Mouse (Mus musculus): ENCODE data around the gene Gmds.

Gene Gmds

DNA sequence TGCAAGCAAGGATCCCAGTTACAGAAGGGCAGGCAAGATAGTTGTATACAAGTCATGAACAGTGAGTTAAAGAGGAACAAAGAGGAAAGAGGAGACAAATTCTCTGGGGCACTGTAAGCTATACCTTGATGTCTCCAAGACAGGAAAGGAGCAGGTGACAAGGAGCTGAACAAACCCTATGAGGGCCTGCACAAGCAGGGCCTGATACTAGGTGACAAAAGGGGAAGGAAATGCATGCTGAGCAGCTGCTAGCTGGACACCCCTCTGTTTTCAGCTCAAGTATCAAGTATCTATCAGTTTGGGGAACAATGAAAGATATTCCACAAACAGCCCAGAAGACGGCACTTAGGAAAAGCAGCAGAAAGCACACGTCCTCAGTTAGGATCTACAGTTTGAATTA is 193.4 kb downstream of the Gmds start:
- DNase-seq, result no peak

DNA sequence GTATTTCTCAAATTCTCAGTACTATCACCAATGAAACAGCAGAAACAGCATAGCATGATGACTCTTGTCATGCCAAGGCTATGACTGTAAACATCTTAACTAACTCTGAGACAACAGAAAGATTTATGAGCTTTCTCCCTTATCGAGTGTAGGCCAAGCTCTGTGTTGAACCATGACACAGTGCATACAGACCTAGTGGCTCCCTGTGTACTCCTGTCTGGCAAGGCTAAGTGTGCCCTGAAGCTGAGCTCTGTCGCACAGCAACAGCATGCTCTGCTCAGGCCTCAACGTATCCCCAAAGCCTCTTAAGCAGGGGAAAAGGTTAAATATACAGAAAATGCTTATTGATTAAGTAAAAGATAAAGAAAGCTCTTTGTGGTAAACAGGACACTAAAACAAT is 194.9 kb downstream of the Gmds start:
- no peak for DNase-seq

DNA sequence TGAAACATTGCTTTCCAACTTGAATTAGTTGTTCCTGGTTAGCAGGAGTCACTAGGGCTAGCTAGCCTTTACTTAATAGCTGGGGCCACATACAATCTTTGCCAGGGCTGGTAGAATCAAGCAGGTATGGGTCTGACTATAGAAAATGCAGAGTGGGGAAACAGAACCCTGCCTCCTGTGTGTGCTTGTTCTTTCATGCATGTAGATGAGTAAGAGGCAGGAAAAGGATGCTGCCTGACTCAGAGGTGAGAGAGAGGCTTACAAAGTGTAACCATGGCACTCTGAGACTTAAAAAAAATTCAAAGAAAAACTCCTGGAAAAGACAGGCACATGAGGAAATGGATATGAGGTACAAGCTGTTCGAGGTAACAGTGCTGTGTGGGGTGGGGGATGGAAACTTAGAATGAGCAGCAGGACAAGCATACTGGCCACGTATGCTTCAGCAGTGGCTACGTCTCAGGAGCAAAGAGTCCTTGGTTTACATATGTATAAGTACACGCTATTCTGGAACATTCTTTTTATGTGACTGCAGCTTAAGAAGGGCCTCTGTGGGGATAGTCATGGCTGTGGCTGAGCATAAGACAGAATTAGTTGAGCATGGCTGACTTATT is 203.8 kb downstream of the Gmds start:
- no peak for DNase-seq

DNA sequence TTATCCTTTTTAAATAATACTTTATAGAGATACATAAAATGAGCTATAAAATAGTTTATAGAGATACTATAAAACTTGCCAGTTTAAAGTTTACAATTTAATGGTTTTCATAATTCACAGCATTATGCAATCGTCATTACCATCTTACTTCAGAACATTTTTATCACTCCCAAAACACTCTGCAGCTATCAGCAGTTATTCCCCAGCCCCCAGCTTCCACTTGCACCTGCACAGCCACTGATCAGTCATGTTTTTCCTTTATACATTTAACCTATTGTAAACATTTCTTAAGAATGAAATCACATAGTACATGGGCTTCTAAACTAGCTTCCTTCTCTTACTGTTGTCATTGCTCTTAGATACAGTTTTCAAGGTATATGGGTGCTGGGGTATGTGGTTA is 208.6 kb downstream of the Gmds start:
- DNase-seq, result no peak

DNA sequence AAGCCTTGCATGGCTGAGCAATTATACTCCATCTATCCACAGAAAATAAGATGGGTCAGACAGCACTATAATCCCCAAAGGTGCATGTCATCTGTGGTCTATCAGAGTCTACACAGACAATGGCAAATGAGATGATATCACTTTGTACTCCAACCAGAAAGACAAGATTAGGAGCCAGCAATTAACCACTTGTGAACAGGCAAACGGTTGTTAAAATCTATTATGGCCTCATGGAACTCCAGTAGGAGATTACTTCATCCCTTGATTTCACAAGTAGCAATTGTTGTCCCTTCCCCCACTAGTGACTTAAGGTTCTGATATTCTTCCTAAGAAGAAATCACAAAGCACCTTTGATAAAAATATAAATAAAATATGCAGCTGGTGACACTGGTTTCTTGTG is 220.2 kb downstream of the Gmds start:
- no peak for DNase-seq

DNA sequence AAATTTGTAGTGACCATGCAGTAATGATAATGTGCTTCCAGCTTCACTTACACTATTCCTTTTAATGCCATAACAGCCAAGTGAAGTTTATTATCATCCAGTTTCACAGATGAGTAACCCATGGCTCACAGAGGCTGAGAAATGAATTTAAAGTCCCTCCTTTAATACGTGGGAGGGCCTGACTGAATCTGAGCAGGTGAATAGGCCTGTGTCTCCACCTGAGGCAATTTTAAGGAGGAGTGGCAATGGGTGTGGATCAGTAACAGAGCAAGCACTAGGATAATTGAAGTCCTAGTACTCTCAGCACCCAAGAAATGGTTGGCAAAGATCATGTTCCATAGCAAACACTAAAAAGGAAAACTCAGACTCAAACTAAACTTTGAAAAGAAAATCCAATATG is 223.1 kb downstream of the Gmds start:
- no peak for DNase-seq

DNA sequence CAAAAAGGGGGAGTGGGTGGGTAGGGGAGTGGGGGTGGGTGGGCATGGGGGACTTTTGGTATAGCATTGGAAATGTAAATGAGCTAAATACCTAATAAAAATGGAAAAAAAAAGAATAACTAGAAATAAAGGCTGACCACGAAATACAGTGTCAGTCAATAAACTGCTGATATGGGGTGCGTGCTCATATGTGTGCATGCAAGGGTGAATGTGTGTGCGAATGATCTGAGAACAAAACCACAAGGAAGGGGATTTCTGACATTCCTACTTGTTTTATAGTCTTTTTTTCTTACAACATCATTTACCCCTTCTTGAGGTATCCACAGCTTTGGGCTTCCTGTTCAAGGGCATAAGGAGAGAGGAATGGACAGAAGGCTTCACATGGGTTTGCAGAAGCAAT is 224.7 kb downstream of the Gmds start:
- no peak for DNase-seq

DNA sequence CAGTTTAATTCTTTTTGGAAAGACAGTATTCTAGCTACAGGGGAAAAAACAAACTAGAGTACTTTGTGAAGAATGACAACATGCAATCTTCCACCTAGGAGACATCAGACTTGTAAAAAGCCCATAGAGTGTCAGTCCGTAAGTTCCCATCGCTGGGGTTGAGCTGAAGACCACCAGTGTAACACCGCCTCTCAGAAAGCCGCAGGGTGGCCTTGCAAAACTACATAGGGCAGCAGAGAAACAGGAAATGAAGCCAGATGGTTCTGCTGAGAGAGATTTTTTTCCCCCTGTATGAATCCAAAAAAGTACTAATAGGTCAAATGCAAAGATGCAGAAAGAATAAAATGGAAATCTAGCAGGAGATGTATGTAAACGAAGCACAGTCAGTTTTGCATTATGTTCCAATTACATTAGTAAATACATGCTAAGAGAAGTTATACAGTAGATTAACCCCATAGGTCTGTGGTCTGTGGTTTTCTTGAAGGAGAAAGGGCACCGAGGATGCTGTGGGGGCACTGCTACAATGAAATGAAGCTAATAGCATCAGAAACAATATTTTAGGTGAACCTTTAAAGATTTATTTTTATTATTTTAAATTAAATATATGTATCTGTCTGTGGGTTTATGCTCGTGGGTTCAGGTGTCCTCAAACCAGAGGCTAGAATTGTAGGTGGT is 250.1 kb downstream of the Gmds start:
- DNase-seq, result peak; percentile 54

DNA sequence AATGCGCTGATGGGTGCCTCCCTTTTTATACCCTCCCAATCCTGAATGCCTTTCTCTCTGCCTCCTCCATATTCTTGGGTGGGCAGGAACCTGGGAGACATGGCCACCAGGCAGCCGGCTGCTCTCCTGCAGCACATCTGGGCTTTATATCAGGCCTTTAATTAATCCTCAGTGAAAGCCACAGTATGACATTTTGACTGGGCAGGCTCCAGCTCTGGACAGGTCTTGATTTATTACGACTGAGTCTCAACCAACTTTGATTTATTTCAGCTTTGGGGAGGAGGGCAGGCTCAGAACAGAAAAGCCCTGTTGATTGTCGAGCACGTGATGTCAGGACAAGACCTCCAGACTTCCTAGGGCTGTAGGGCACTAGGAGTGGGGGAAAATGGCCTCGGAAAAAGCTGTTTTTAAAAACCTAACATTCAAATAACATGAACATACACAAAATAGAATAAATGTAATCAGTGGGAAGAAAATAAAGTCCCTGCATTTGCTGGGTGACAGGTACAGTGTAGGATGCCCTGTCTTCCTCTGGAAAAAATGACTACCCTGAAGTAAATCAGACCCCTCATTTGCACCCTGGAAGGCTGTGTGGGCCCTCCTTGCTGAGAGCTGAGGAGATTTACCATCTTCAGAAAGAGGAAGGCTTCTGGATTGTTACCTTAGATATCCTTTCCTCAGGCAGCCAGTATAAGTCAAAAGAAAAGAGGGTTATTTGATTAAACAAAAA is 257.9 kb downstream of the Gmds start:
- DNase-seq, result peak; percentile 67

DNA sequence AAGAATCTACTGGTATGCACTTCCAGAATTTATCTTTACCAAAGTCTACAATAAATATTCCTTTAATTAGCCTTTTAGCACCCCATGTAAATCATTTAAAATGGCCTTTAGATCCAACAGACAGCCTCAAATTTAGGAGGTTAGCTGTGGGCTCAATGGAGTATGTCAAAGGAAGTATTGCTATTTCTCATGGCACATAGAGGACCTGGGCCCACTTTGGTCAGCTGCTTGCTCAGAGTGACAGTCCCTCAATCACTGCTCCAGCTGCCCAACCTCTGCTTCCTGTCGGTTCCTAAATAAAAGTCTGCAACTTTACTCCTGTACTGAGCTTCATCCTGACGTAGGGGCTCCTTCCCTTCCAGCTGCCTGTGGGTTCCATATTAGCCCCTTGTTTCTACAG is 264.9 kb downstream of the Gmds start:
- DNase-seq, result no peak

DNA sequence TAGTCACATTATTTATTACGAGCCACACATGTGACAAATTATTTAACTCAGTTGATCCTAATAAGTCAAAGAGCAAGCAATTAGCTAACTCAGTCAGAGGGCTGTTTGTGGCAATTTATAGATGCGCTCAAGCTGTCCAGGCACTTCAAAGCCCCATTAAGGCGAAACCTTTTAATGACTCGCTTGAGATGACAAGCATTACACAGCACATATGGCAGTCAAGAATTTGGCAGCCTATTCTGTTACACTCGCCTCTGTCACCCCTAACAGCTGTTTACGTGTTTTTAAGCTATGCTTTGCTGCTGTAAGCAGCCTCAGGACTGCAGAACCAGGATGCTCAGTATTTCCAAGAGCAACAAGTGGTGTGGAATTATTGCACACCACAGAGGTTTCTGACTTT is 283.2 kb downstream of the Gmds start:
- peak; percentile 56 for DNase-seq

DNA sequence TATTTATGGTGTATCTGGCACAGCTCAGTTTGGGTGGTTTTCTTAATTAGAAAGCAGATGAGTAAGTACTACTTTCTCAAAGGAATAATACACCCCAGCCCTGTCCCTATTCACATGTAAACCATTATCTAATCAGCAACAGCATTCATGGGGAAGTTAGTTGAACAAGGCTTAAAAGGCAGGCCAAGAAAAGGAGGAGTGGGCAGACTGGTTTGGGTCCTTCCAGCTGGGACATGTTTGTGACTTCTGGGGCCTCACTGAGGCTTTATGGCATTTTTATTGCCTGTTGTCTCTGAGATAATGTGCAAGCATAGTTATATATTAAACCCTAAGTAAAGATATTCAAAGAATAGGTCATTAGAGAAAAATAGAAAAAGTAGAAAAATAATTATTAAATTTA is 285.0 kb downstream of the Gmds start:
- no peak for DNase-seq

DNA sequence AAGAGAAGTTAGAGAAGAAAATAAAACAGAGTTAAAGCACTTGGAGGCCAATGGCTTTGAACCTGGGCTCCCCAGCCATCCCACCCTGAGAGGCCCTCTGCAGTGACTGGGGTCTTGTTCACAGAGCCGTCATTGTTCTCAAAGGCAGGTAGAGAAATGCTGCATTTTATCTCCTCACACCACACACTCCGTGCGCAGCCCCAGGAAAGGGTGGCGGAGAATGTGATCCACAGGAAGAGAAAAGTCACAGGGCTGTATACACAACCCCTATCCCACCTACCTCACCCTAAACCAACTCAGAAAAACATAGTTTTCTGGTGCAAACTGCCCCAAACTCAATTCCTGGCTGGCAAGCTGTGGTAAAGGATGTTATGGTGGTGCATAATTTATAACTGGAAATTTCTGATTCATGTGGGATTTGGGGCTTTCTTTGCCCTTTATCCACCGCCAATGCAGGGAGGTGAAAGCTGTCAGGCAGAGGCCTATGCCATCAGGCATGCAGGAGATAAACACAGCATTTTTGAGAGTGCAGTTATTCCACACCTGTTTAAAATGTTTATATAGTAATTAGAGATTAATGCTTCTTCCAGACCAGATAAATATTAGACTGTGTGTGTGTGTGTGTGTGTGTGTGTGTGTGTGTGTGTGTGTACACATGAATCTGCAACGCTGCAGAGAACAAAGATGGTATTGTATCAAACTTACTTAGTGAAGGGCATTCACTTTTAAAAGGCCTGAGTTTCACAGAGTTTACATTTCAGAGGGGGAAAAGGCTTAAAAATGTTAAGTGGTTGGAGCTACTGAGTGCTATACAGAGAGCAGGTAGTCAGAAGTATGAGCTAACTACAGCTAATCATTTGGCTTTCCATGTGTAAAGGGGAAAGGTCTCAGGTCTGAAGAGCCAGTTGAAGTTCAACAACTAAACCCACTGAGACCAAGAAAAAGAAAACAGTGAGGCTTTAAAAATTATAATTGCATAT is 290.3 kb downstream of the Gmds start:
- peak; percentile 34 for DNase-seq

DNA sequence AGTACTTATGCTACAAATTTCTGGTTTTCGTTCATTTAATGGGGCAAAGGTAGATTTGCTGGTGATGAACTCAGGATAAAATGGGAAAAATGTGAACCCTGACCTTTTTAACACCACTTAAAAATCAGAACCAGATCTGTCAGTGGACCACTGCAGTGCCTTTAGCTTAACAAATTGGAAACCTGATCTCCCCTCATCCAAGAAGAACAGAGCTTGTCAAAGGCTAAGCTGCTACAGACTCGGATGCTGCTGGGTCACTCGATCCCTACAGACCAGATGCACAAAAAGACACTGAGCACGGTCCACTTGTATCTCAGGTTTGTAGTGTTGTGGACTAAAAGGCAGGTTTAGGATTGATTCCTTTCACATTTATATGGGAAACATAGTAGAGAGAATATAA is 291.6 kb downstream of the Gmds start:
- peak; percentile 51 for DNase-seq

DNA sequence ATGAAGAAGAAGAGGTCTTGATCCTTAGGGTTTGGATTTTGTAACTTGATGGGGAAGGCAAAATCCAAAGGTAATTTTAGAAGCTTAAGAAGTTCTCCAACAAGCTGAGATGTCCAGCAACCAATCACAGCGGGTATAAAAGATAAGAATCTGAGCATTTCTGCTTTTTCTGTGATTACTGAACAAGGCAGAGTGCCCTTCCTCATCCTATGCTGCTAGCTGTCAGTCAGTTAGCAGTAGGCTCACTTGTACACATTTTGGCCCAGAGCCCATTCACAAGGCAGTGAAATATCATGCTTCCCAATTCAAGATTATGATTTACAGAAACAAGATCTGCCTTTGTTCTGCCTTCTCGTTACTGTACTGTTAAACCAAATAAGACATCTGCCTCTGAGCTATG is 295.8 kb downstream of the Gmds start:
- no peak for DNase-seq

DNA sequence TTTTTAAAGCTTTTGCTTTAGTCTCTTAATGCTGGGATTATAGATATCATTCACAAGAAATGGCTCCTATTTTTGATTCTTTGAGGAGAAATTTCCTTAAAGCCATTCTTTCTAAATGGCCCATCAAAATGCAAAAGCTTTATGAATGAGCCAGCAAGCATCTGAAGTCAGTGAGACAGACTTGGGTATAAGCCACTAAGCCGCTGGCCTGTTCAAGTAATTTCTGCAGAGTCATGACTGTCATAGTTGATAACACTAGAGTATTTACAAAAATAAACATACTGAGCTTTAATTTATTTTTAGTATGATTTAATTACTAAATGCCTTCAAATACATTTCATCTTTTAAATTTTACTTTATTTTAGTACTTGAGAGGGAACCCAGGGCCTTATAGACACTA is 297.7 kb downstream of the Gmds start:
- no peak for DNase-seq

DNA sequence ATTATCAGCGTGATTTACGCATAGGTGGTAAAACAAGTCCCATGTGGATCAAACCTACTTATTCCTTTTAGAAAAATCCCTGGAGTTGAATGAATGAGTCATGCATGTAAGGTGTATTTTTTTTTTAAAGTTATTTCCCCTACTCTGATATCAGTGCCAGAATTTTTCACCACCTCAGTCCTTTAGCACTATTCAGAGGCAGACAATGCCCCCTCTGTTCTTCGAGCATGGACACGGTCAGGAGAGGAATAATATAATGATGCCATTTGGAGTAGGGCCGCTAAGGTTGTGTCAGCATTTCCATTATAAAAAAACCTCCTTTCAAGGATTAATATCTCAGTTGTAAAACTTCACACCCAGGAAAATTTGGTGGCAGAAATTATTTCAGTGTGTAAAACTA is 301.6 kb downstream of the Gmds start:
- no peak for DNase-seq

DNA sequence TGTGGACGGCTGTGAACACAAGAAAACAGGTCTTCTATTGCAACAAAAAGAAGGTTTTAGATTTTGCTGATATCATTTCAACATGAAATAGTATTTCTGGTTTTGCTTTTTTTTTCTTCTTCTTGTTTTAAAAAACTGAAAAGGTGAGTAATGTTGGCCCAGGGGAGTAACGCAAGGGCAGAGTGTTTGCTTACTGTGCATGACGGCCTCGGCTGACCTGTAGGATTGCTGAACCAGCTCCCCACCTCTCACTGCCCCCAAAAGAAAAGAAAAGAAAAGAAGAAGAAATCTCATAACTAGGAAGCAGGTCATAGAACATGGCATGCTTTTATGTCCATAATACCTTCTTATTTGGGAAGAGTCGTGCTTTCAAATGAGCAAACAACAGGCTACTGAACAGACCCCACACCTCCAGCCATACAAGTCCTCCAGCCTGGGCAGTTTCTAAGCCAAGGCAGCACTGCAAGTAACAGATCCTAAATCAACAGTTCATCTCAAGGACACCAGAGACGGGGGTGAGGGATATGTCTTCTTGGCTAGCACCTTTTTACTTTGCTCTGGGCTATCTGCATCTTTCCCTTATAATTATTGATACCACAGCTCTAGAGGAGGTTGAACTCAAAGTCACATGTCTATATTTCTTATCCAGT is 303.6 kb downstream of the Gmds start:
- DNase-seq, result no peak

DNA sequence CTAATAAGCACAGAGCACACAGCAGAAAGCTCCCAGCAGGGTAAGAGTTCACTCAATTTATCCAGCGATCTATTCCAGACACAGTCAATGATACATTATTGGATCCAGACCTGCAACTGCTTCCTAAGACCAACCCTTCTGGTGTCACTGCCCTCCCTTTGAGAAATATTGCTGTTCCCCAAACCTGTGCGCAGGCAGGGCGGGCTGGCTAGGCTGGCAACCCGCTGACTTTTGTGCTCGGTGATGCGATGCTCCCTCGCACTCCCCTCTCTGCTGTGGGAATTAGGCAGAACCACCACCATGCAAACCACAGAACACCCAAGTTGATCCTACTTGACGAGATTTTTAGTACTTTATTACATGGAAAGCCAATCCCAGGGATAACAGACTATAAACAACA is 304.4 kb downstream of the Gmds start:
- peak; percentile 67 for DNase-seq

DNA sequence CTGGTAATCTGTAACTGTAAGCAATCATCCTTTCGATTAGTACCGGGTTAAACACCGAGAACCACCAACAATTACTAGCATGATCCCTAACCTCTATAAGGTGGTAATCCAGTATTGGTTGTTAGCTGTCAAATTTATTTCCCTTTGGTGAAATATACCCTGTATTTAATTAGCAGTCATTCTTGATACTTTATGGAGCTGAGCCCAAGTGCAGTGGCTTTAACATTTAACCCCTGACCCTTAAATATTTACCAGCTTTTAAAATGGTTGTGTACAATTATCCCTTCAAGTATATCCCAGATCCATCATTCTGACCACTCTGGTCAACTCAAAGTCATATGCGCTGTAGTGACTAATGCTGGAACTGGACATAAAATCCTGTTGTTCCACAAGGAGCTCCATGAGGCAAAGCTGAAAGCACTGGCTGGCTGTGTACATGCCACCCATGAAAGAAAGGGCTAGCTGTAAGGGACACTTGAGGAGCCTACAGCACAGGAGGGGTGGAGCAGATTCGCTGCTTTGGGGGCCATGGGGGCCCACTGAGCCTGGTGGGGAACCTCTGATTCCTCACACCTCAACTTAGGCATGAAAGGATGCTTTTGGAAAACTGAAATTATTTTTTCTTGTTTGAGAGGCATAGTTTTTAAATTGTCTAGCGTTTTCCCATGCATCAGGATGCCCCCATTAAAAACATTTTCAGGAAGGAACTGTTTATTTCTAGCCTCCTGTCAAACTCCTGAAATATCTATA is 312.1 kb downstream of the Gmds start:
- peak; percentile 32 for DNase-seq

DNA sequence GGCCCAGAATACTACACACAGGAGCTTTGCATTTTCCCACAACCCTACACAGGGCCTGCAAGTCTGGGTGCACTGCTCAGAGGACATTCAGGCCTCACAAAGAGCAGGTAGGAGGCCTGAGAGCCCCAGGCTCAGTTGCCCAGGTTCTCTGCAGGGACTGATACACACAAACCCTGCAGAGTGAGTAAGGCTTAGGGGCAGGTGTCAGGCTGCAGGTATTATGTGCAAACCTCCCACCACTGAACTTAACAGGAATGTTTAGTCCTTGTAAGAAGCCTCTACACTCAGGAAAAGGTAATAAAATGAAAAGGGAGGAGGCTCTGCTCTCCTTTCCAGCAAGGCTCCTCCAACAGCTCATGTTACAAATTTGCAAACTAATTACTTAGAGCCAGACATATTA is 313.7 kb downstream of the Gmds start:
- DNase-seq, result no peak

Measured in embryo, embryonic 11 days (tissue).